Mouse (Mus musculus): Measurements from ENCODE around the gene Tfeb. TPM values are rescaled to one million over a fixed set of nuclear protein-coding genes. Genes with fewer than 3 reads are reported as not detected.

Gene Tfeb
- total RNA-seq, 2 experiments from 2014 or later = 65.8 to 67.7 TPM

- DNase-seq = no peak
These were observed 24.9 kb upstream of the Tfeb start for GRCm38 (mm10) chr17:47711883-47712282.

- no peak for DNase-seq
These were observed 23.8 kb upstream of the Tfeb start for GRCm38 (mm10) chr17:47712889-47713571.

- no peak for DNase-seq
These were observed 21.8 kb upstream of the Tfeb start for GRCm38 (mm10) chr17:47715037-47715436.

GRCm38 (mm10) chr17:47721183-47721582 lies 15.6 kb upstream of the Tfeb start:
- DNase-seq = no peak

- no peak for DNase-seq
These were observed 10.3 kb upstream of the Tfeb start, which contains the start of gene Pgc for GRCm38 (mm10) chr17:47726566-47726965. Pgc (plus strand) TSS chr17:47726842.

GRCm38 (mm10) chr17:47730633-47731575 lies 5.9 kb upstream of the Tfeb start:
- no peak for DNase-seq

- DNase-seq = no peak
These were observed 1.2 kb upstream of the Tfeb start for GRCm38 (mm10) chr17:47735553-47736100.

- peak; percentile 97 for DNase-seq
These were observed 638 bp downstream of the Tfeb start for GRCm38 (mm10) chr17:47737271-47738065.

- peak; percentile 80 for DNase-seq
These were observed 1.4 kb downstream of the Tfeb start for GRCm38 (mm10) chr17:47738066-47738878.

GRCm38 (mm10) chr17:47738879-47739798 lies 2.3 kb downstream of the Tfeb start:
- DNase-seq = peak; percentile 68

GRCm38 (mm10) chr17:47740186-47740585 lies 3.4 kb downstream of the Tfeb start:
- no peak for DNase-seq

- no peak for DNase-seq
These were observed 6.3 kb downstream of the Tfeb start for GRCm38 (mm10) chr17:47742991-47743734.

- DNase-seq = no peak
These were observed 7.3 kb downstream of the Tfeb start for GRCm38 (mm10) chr17:47744086-47744485.

- DNase-seq = no peak
These were observed 8.0 kb downstream of the Tfeb start for GRCm38 (mm10) chr17:47744746-47745368.

- DNase-seq = peak; percentile 92
These were observed 12.1 kb downstream of the Tfeb start for GRCm38 (mm10) chr17:47748791-47749553.

GRCm38 (mm10) chr17:47749626-47750025 lies 12.8 kb downstream of the Tfeb start:
- no peak for DNase-seq

GRCm38 (mm10) chr17:47750101-47750500 lies 13.3 kb downstream of the Tfeb start:
- no peak for DNase-seq

GRCm38 (mm10) chr17:47751811-47752210 lies 15.0 kb downstream of the Tfeb start:
- DNase-seq = no peak

Measured in gastrocnemius, postnatal 25 days (tissue).